Mouse (Mus musculus): Measurements from ENCODE around the gene Oaz1. TPM values are rescaled to one million over a fixed set of nuclear protein-coding genes. Genes with fewer than 3 reads are reported as not detected.
"Not testable (repeated sequence)": the region's sequence is repeated elsewhere in the genome, so short reads cannot be mapped to it uniquely, and the experiment has no call there.

Oaz1 gene
- polyA plus RNA-seq, 1 experiment from 2014 or later, result 1,351 TPM

GRCm38 (mm10) chr10:80828587-80828986, 2.1 kb downstream of the Oaz1 start:
- not testable (repeated sequence) for H3K4me3 ChIP-seq (replicated peaks; ENCODE audit: low read length); H3K27me3 ChIP-seq (replicated peaks; ENCODE audit: control insufficient read depth, insufficient read depth, low read length); ATAC-seq; H3K9ac ChIP-seq (replicated peaks; ENCODE audit: low read depth, low read length); H3K9me3 ChIP-seq (ENCODE audit: control insufficient read depth, low read length); H3K27ac ChIP-seq (ENCODE audit: low read length)
- Histone ChIP-seq H3K4me1 (replicated peaks; ENCODE audit: control insufficient read depth, insufficient read depth, low read length) (peaks cover 25% of the 10 kb centered on the region), H3K36me3 (ENCODE audit: control insufficient read depth, insufficient read depth) (peaks cover 10% of the 10 kb centered on the region), H3K4me2 (ENCODE audit: low read length) (0 out of 2 replicates have a peak overlapping the region, but pooled peaks have one; percentile 96)
- 79% methylated on average over 7 of the region's 9 CpGs for WGBS

- H3K9ac ChIP-seq (replicated peaks; ENCODE audit: low read depth, low read length), result no peak overlapping the region
- 57% methylated on average over 1 of the region's 1 CpGs for WGBS
- H3K4me2 ChIP-seq (ENCODE audit: low read length), result no peak overlapping the region
- H3K27me3 ChIP-seq (replicated peaks; ENCODE audit: control insufficient read depth, insufficient read depth, low read length), result no peaks in the 10 kb centered on the region
- peaks cover 10% of the 10 kb centered on the region for H3K36me3 ChIP-seq (ENCODE audit: control insufficient read depth, insufficient read depth)
- no peak overlapping the region for H3K27ac ChIP-seq (ENCODE audit: low read length)
- H3K4me3 ChIP-seq (replicated peaks; ENCODE audit: low read length), result no peak overlapping the region
- peaks cover 25% of the 10 kb centered on the region for H3K4me1 ChIP-seq (replicated peaks; ENCODE audit: control insufficient read depth, insufficient read depth, low read length)
- no peak for ATAC-seq
- H3K9me3 ChIP-seq (ENCODE audit: control insufficient read depth, low read length), result no peaks in the 10 kb centered on the region
Observed at GRCm38 (mm10) chr10:80829359-80830278, 3.2 kb downstream of the Oaz1 start.

- Histone ChIP-seq H3K4me3 (replicated peaks; ENCODE audit: low read length) (no peak overlapping the region), H3K36me3 (ENCODE audit: control insufficient read depth, insufficient read depth) (peaks cover 10% of the 10 kb centered on the region), H3K4me1 (replicated peaks; ENCODE audit: control insufficient read depth, insufficient read depth, low read length) (peaks cover 23% of the 10 kb centered on the region), H3K27me3 (replicated peaks; ENCODE audit: control insufficient read depth, insufficient read depth, low read length) (no peaks in the 10 kb centered on the region), H3K27ac (ENCODE audit: low read length) (no peak overlapping the region), H3K9ac (replicated peaks; ENCODE audit: low read depth, low read length) (no peak overlapping the region), H3K4me2 (ENCODE audit: low read length) (no peak overlapping the region), H3K9me3 (ENCODE audit: control insufficient read depth, low read length) (no peaks in the 10 kb centered on the region)
- 5% methylated on average over 9 of the region's 9 CpGs for WGBS
- no peak for ATAC-seq
Observed at GRCm38 (mm10) chr10:80831136-80831535, 4.7 kb downstream of the Oaz1 start.

GRCm38 (mm10) chr10:80832818-80833217, 6.4 kb downstream of the Oaz1 start:
- H3K4me3 ChIP-seq (replicated peaks; ENCODE audit: low read length), result no peak overlapping the region
- 52% methylated on average over 7 of the region's 7 CpGs for WGBS
- H3K9me3 ChIP-seq (ENCODE audit: control insufficient read depth, low read length), result no peaks in the 10 kb centered on the region
- peaks cover 10% of the 10 kb centered on the region for H3K36me3 ChIP-seq (ENCODE audit: control insufficient read depth, insufficient read depth)
- H3K27me3 ChIP-seq (replicated peaks; ENCODE audit: control insufficient read depth, insufficient read depth, low read length), result no peaks in the 10 kb centered on the region
- H3K9ac ChIP-seq (replicated peaks; ENCODE audit: low read depth, low read length), result no peak overlapping the region
- no peak overlapping the region for H3K27ac ChIP-seq (ENCODE audit: low read length)
- peaks cover 18% of the 10 kb centered on the region for H3K4me1 ChIP-seq (replicated peaks; ENCODE audit: control insufficient read depth, insufficient read depth, low read length)
- H3K4me2 ChIP-seq (ENCODE audit: low read length), result no peak overlapping the region
- no peak for ATAC-seq

- no peak for ATAC-seq
- WGBS, result 63% methylated on average over 30 of the region's 30 CpGs
Observed at GRCm38 (mm10) chr10:80835617-80836016, 9.2 kb downstream of the Oaz1 start.

GRCm38 (mm10) chr10:80836949-80837379, 10.5 kb downstream of the Oaz1 start:
- no peaks in the 10 kb centered on the region for H3K36me3 ChIP-seq (ENCODE audit: control insufficient read depth, insufficient read depth)
- no peaks in the 10 kb centered on the region for H3K4me1 ChIP-seq (replicated peaks; ENCODE audit: control insufficient read depth, insufficient read depth, low read length)
- WGBS, result 46% methylated on average over 7 of the region's 7 CpGs
- ATAC-seq, result no peak
- no peak overlapping the region for H3K27ac ChIP-seq (ENCODE audit: low read length)
- H3K9me3 ChIP-seq (ENCODE audit: control insufficient read depth, low read length), result no peaks in the 10 kb centered on the region
- no peak overlapping the region for H3K4me3 ChIP-seq (replicated peaks; ENCODE audit: low read length)
- H3K9ac ChIP-seq (replicated peaks; ENCODE audit: low read depth, low read length), result no peak overlapping the region
- no peak overlapping the region for H3K4me2 ChIP-seq (ENCODE audit: low read length)
- H3K27me3 ChIP-seq (replicated peaks; ENCODE audit: control insufficient read depth, insufficient read depth, low read length), result no peaks in the 10 kb centered on the region; the same call in 1 of the 2 replicates

More at GRCm38 (mm10) chr10:80835617-80836016, 9.2 kb downstream of the Oaz1 start:
- Histone ChIP-seq H3K27ac (ENCODE audit: low read length) (no peak overlapping the region), H3K4me3 (replicated peaks; ENCODE audit: low read length) (no peak overlapping the region), H3K4me1 (replicated peaks; ENCODE audit: control insufficient read depth, insufficient read depth, low read length) (0 out of 2 replicates have a peak, but pooled peaks cover 2% of the 10 kb centered on the region), H3K27me3 (replicated peaks; ENCODE audit: control insufficient read depth, insufficient read depth, low read length) (no peaks in the 10 kb centered on the region), H3K4me2 (ENCODE audit: low read length) (no peak overlapping the region), H3K36me3 (ENCODE audit: control insufficient read depth, insufficient read depth) (no peaks in the 10 kb centered on the region), H3K9me3 (ENCODE audit: control insufficient read depth, low read length) (no peaks in the 10 kb centered on the region), H3K9ac (replicated peaks; ENCODE audit: low read depth, low read length) (no peak overlapping the region)

GRCm38 (mm10) chr10:80837827-80838226, 11.4 kb downstream of the Oaz1 start:
- Histone ChIP-seq H3K27me3 (replicated peaks; ENCODE audit: control insufficient read depth, insufficient read depth, low read length) (peaks cover under 1% of the 10 kb centered on the region), H3K27ac (ENCODE audit: low read length) (no peak overlapping the region), H3K36me3 (ENCODE audit: control insufficient read depth, insufficient read depth) (no peaks in the 10 kb centered on the region), H3K4me2 (ENCODE audit: low read length) (no peak overlapping the region), H3K9me3 (ENCODE audit: control insufficient read depth, low read length) (no peaks in the 10 kb centered on the region), H3K4me1 (replicated peaks; ENCODE audit: control insufficient read depth, insufficient read depth, low read length) (no peaks in the 10 kb centered on the region), H3K9ac (replicated peaks; ENCODE audit: low read depth, low read length) (no peak overlapping the region), H3K4me3 (replicated peaks; ENCODE audit: low read length) (no peak overlapping the region)
- no peak for ATAC-seq
- 26% methylated on average over 2 of the region's 2 CpGs for WGBS

GRCm38 (mm10) chr10:80838346-80838912, 12.0 kb downstream of the Oaz1 start:
- ATAC-seq, result no peak
- Histone ChIP-seq H3K36me3 (ENCODE audit: control insufficient read depth, insufficient read depth) (no peaks in the 10 kb centered on the region), H3K9me3 (ENCODE audit: control insufficient read depth, low read length) (no peaks in the 10 kb centered on the region), H3K9ac (replicated peaks; ENCODE audit: low read depth, low read length) (no peak overlapping the region), H3K4me3 (replicated peaks; ENCODE audit: low read length) (no peak overlapping the region), H3K4me2 (ENCODE audit: low read length) (no peak overlapping the region), H3K27ac (ENCODE audit: low read length) (no peak overlapping the region), H3K27me3 (replicated peaks; ENCODE audit: control insufficient read depth, insufficient read depth, low read length) (peaks cover 7% of the 10 kb centered on the region), H3K4me1 (replicated peaks; ENCODE audit: control insufficient read depth, insufficient read depth, low read length) (peaks cover 4% of the 10 kb centered on the region)
- 68% methylated on average over 2 of the region's 2 CpGs for WGBS

GRCm38 (mm10) chr10:80839848-80840247, 13.4 kb downstream of the Oaz1 start:
- Histone ChIP-seq H3K4me2 (ENCODE audit: low read length) (no peak overlapping the region), H3K9me3 (ENCODE audit: control insufficient read depth, low read length) (no peaks in the 10 kb centered on the region), H3K27ac (ENCODE audit: low read length) (no peak overlapping the region), H3K9ac (replicated peaks; ENCODE audit: low read depth, low read length) (no peak overlapping the region), H3K27me3 (replicated peaks; ENCODE audit: control insufficient read depth, insufficient read depth, low read length) (peaks cover 21% of the 10 kb centered on the region), H3K4me3 (replicated peaks; ENCODE audit: low read length) (no peak overlapping the region), H3K36me3 (ENCODE audit: control insufficient read depth, insufficient read depth) (no peaks in the 10 kb centered on the region), H3K4me1 (replicated peaks; ENCODE audit: control insufficient read depth, insufficient read depth, low read length) (peaks cover 14% of the 10 kb centered on the region)
- WGBS, result 53% methylated on average over 6 of the region's 6 CpGs
- no peak for ATAC-seq
